Mouse (Mus musculus): Measurements from ENCODE around the gene Pnliprp1. TPM values are rescaled to one million over a fixed set of nuclear protein-coding genes. Genes with fewer than 3 reads are reported as not detected.

The Pnliprp1 gene
- polyA plus RNA-seq (2016; fragmentation: Nextera tagmentation; extraction: Ambion mirVana): 0.25 TPM in 1 of 2 replicates, not detected in the other

- no peak for DNase-seq (ENCODE audit: low spot score)
- no peak within 1 kb of the TSS for H3K4me3 ChIP-seq
- 56% methylated on average over 5 of the region's 5 CpGs for WGBS
- no peak within 1 kb of the TSS for H3K27ac ChIP-seq
- H3K4me1 ChIP-seq: peaks cover 9% of the 10 kb centered on the region
- no peaks in the 10 kb centered on the region for H3K27me3 ChIP-seq (ENCODE audit: low read depth, poor library complexity, severe bottlenecking)
- no peaks in the 10 kb centered on the region for H3K36me3 ChIP-seq
- no peaks in the 10 kb centered on the region for H3K9me3 ChIP-seq (replicated peaks)
Measured at GRCm38 (mm10) chr19:58728445-58729031, at the start of gene Pnliprp1. Gene Pnliprp1, plus strand, starts transcription at chr19:58728887.

- Histone ChIP-seq H3K4me1 (peaks cover 5% of the 10 kb centered on the region; the same call in 1 of the 2 replicates), H3K4me3 (no peak overlapping the region), H3K27ac (no peak overlapping the region), H3K9me3 (replicated peaks) (no peaks in the 10 kb centered on the region), H3K27me3 (ENCODE audit: low read depth, poor library complexity, severe bottlenecking) (peaks cover 29% of the 10 kb centered on the region), H3K36me3 (no peaks in the 10 kb centered on the region)
- WGBS: 21% methylated on average over 1 of the region's 1 CpGs
- DNase-seq (ENCODE audit: low spot score): no peak
Measured at GRCm38 (mm10) chr19:58688933-58689332, 39.8 kb upstream of the Pnliprp1 start.

GRCm38 (mm10) chr19:58695314-58695713, 33.4 kb upstream of the Pnliprp1 start:
- peaks cover 39% of the 10 kb centered on the region for H3K27me3 ChIP-seq (ENCODE audit: low read depth, poor library complexity, severe bottlenecking)
- peaks cover 5% of the 10 kb centered on the region; the same call in 1 of the 2 replicates for H3K4me1 ChIP-seq
- no peak overlapping the region for H3K27ac ChIP-seq
- H3K9me3 ChIP-seq (replicated peaks): no peaks in the 10 kb centered on the region
- 90% methylated on average over 3 of the region's 3 CpGs for WGBS
- H3K4me3 ChIP-seq: no peak overlapping the region
- no peak for DNase-seq (ENCODE audit: low spot score)
- no peaks in the 10 kb centered on the region for H3K36me3 ChIP-seq

GRCm38 (mm10) chr19:58696235-58696634, 32.5 kb upstream of the Pnliprp1 start:
- H3K9me3 ChIP-seq (replicated peaks): no peaks in the 10 kb centered on the region
- H3K4me3 ChIP-seq: no peak overlapping the region
- H3K4me1 ChIP-seq: peaks cover 5% of the 10 kb centered on the region
- 87% methylated on average over 2 of the region's 2 CpGs for WGBS
- no peaks in the 10 kb centered on the region for H3K36me3 ChIP-seq
- H3K27me3 ChIP-seq (ENCODE audit: low read depth, poor library complexity, severe bottlenecking): peaks cover 39% of the 10 kb centered on the region
- H3K27ac ChIP-seq: no peak overlapping the region
- no peak for DNase-seq (ENCODE audit: low spot score)

GRCm38 (mm10) chr19:58704556-58704955, 24.1 kb upstream of the Pnliprp1 start:
- Histone ChIP-seq H3K27ac (no peak overlapping the region), H3K9me3 (replicated peaks) (no peaks in the 10 kb centered on the region), H3K27me3 (ENCODE audit: low read depth, poor library complexity, severe bottlenecking) (no peaks in the 10 kb centered on the region), H3K36me3 (no peaks in the 10 kb centered on the region), H3K4me1 (no peaks in the 10 kb centered on the region; the same call in 1 of the 2 replicates), H3K4me3 (no peak overlapping the region)
- no peak for DNase-seq (ENCODE audit: low spot score)
- WGBS: 89% methylated on average over 4 of the region's 4 CpGs

- Histone ChIP-seq H3K4me3 (no peak overlapping the region), H3K9me3 (replicated peaks) (no peaks in the 10 kb centered on the region), H3K27me3 (ENCODE audit: low read depth, poor library complexity, severe bottlenecking) (no peaks in the 10 kb centered on the region), H3K27ac (no peak overlapping the region), H3K36me3 (no peaks in the 10 kb centered on the region), H3K4me1 (no peaks in the 10 kb centered on the region)
- DNase-seq (ENCODE audit: low spot score): no peak
- 83% methylated on average over 3 of the region's 3 CpGs for WGBS
Measured at GRCm38 (mm10) chr19:58708611-58709010, 20.1 kb upstream of the Pnliprp1 start.

- DNase-seq (ENCODE audit: low spot score): no peak
- H3K4me3 ChIP-seq: no peak overlapping the region
- 90% methylated on average over 4 of the region's 4 CpGs for WGBS
- H3K36me3 ChIP-seq: no peaks in the 10 kb centered on the region
- no peaks in the 10 kb centered on the region for H3K9me3 ChIP-seq (replicated peaks)
- no peaks in the 10 kb centered on the region for H3K27me3 ChIP-seq (ENCODE audit: low read depth, poor library complexity, severe bottlenecking)
- H3K4me1 ChIP-seq: no peaks in the 10 kb centered on the region
- no peak overlapping the region for H3K27ac ChIP-seq
Measured at GRCm38 (mm10) chr19:58717925-58718324, 10.8 kb upstream of the Pnliprp1 start.

- Histone ChIP-seq H3K36me3 (no peaks in the 10 kb centered on the region), H3K4me3 (no peak overlapping the region), H3K27me3 (ENCODE audit: low read depth, poor library complexity, severe bottlenecking) (no peaks in the 10 kb centered on the region), H3K27ac (no peak overlapping the region), H3K4me1 (no peaks in the 10 kb centered on the region), H3K9me3 (replicated peaks) (no peaks in the 10 kb centered on the region)
- DNase-seq (ENCODE audit: low spot score): no peak
Measured at GRCm38 (mm10) chr19:58720439-58720838, 8.2 kb upstream of the Pnliprp1 start.

- H3K9me3 ChIP-seq (replicated peaks): no peaks in the 10 kb centered on the region
- no peaks in the 10 kb centered on the region for H3K27me3 ChIP-seq (ENCODE audit: low read depth, poor library complexity, severe bottlenecking)
- no peak for DNase-seq (ENCODE audit: low spot score)
- no peak overlapping the region for H3K4me3 ChIP-seq
- WGBS: 88% methylated on average over 5 of the region's 5 CpGs
- H3K36me3 ChIP-seq: no peaks in the 10 kb centered on the region
- peaks cover 9% of the 10 kb centered on the region for H3K4me1 ChIP-seq
- no peak overlapping the region for H3K27ac ChIP-seq
Measured at GRCm38 (mm10) chr19:58726551-58726950, 2.1 kb upstream of the Pnliprp1 start.

GRCm38 (mm10) chr19:58727756-58728155, 931 bp upstream of the Pnliprp1 start:
- 62% methylated on average over 5 of the region's 5 CpGs for WGBS
- H3K4me3 ChIP-seq: no peak overlapping the region
- peaks cover 9% of the 10 kb centered on the region for H3K4me1 ChIP-seq
- H3K27ac ChIP-seq: no peak overlapping the region
- no peaks in the 10 kb centered on the region for H3K27me3 ChIP-seq (ENCODE audit: low read depth, poor library complexity, severe bottlenecking)
- H3K36me3 ChIP-seq: no peaks in the 10 kb centered on the region
- no peaks in the 10 kb centered on the region for H3K9me3 ChIP-seq (replicated peaks)
- no peak for DNase-seq (ENCODE audit: low spot score)

GRCm38 (mm10) chr19:58733216-58733615, 4.5 kb downstream of the Pnliprp1 start:
- Histone ChIP-seq H3K9me3 (replicated peaks) (no peaks in the 10 kb centered on the region), H3K27me3 (ENCODE audit: low read depth, poor library complexity, severe bottlenecking) (no peaks in the 10 kb centered on the region), H3K4me3 (no peak overlapping the region), H3K36me3 (no peaks in the 10 kb centered on the region), H3K4me1 (no peaks in the 10 kb centered on the region; the same call in 1 of the 2 replicates), H3K27ac (no peak overlapping the region)
- no peak for DNase-seq (ENCODE audit: low spot score)
- WGBS: 88% methylated on average over 6 of the region's 6 CpGs

GRCm38 (mm10) chr19:58738111-58738510, 9.4 kb downstream of the Pnliprp1 start:
- Histone ChIP-seq H3K9me3 (replicated peaks) (no peaks in the 10 kb centered on the region), H3K27me3 (ENCODE audit: low read depth, poor library complexity, severe bottlenecking) (no peaks in the 10 kb centered on the region), H3K36me3 (no peaks in the 10 kb centered on the region), H3K4me1 (no peaks in the 10 kb centered on the region), H3K27ac (no peak overlapping the region), H3K4me3 (no peak overlapping the region)
- 88% methylated on average over 4 of the region's 4 CpGs for whole genome bisulfite sequencing
- DNase-seq (ENCODE audit: low spot score): no peak

GRCm38 (mm10) chr19:58741036-58741435, 12.3 kb downstream of the Pnliprp1 start:
- Histone ChIP-seq H3K27me3 (ENCODE audit: low read depth, poor library complexity, severe bottlenecking) (no peaks in the 10 kb centered on the region), H3K36me3 (no peaks in the 10 kb centered on the region), H3K4me3 (no peak overlapping the region), H3K4me1 (peaks cover 5% of the 10 kb centered on the region; the same call in 1 of the 2 replicates), H3K27ac (no peak overlapping the region), H3K9me3 (replicated peaks) (no peaks in the 10 kb centered on the region)
- DNase-seq (ENCODE audit: low spot score): no peak
- WGBS: 87% methylated on average over 6 of the region's 6 CpGs

GRCm38 (mm10) chr19:58742711-58743110, 14.0 kb downstream of the Pnliprp1 start:
- Histone ChIP-seq H3K27ac (no peak overlapping the region), H3K9me3 (replicated peaks) (no peaks in the 10 kb centered on the region), H3K4me3 (no peak overlapping the region), H3K27me3 (ENCODE audit: low read depth, poor library complexity, severe bottlenecking) (no peaks in the 10 kb centered on the region), H3K36me3 (no peaks in the 10 kb centered on the region), H3K4me1 (peaks cover 5% of the 10 kb centered on the region; the same call in 1 of the 2 replicates)
- no peak for DNase-seq (ENCODE audit: low spot score)
- WGBS: 89% methylated on average over 4 of the region's 4 CpGs

All from limb, embryonic 10.5 days (tissue).